Mouse (Mus musculus): ENCODE results near the gene Prdx1. TPM values are rescaled to one million over a fixed set of nuclear protein-coding genes. Genes with fewer than 3 reads are reported as not detected.

Prdx1 gene
- polyA plus RNA-seq, 1 experiment from 2014 or later: 767 TPM

DNA sequence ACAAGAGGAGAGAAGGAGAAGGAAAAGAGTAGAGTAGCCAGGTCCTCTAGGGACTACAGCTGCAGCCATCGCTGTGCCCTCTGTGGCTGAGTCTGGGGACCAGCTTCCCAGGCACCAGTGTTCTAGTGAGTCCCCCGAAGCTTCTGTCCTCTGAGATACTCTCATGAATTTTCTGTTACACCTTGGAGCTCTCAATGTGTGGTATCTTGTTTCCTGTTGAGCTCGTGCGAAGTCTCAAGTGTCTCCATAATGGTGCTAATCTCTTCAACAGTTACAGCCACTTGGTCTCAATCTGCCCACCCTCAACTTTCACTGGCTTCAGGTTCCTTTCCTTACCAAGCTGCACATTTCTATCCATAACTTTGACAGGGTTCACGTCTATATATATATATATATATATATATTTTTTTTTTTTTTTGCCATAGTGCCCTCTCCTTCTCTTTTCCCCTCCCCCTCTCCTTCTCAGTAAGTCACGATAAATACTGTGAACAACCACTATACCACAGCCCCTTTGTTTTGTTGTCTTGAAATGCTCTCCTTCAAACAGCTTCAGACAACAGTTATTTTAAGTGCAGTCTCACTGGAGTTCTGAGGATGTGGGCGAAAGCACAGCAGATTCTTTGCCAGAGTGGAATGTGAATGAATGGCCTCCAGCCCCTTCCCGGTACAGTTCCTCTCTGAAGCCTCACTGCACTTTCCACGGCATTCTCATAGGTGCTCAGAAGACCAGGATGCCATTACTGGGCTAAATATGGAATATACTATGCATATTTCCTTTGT lies 53.8 kb downstream of the Prdx1 start:
- Histone ChIP-seq H3K4me3 (no peak overlapping the region), H3K4me1 (no peaks in the 10 kb centered on the region), H3K9ac (no peak overlapping the region), H3K4me2 (replicated peaks) (no peak overlapping the region), H3K27ac (no peak overlapping the region), H3K27me3 (no peaks in the 10 kb centered on the region), H3K9me3 (replicated peaks) (no peaks in the 10 kb centered on the region; the same call in 1 of the 2 replicates), H3K36me3 (no peaks in the 10 kb centered on the region)
- no peak for ATAC-seq (ENCODE audit: low FRiP score)
- 89% methylated on average over 9 of the region's 9 CpGs for WGBS

DNA sequence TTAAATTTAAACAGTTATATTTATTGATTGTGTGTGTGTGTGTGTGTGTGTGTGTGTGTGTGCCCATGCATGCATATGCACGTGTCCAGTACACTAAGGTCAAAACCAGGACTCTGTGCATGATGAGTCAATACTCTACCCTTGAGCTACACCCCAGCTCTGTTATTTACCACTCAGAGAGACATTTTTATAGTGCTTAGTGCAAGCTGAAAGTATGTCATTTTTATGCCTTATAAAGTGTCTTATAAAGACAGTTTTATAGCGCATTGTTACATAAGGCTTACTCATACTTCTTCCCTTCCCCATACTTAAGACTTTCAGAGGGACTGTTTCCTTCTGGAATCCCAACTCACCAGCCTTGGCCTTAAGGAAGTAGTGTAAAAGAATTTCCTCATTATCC lies 64.4 kb downstream of the Prdx1 start:
- H3K9me3 ChIP-seq (replicated peaks): no peaks in the 10 kb centered on the region
- H3K4me3 ChIP-seq: no peak overlapping the region
- WGBS: 90% methylated on average over 2 of the region's 2 CpGs
- H3K9ac ChIP-seq: no peak overlapping the region
- no peak overlapping the region for H3K4me2 ChIP-seq (replicated peaks)
- H3K36me3 ChIP-seq: no peaks in the 10 kb centered on the region
- ATAC-seq (ENCODE audit: low FRiP score): no peak
- H3K27me3 ChIP-seq: no peaks in the 10 kb centered on the region
- H3K27ac ChIP-seq: no peak overlapping the region
- no peaks in the 10 kb centered on the region for H3K4me1 ChIP-seq

Other genes with a start within 250 kb of the Prdx1 start
- gene Mast2, start 221.4 kb upstream of the Prdx1 start, polyA plus RNA-seq (2016; fragmentation: Nextera tagmentation; extraction: Ambion mirVana): 42.1 and 43.2 TPM in 2 replicates
- gene Ipp, start 178.0 kb upstream of the Prdx1 start, polyA plus RNA-seq (2016; fragmentation: Nextera tagmentation; extraction: Ambion mirVana): 15.4 and 15.6 TPM in 2 replicates
- gene Tmem69, start 129.6 kb upstream of the Prdx1 start, polyA plus RNA-seq (2016; fragmentation: Nextera tagmentation; extraction: Ambion mirVana): 25.2 and 29.0 TPM in 2 replicates
- gene Gpbp1l1, start 127.9 kb upstream of the Prdx1 start, polyA plus RNA-seq (2016; fragmentation: Nextera tagmentation; extraction: Ambion mirVana): 25.4 and 28.8 TPM in 2 replicates
- 3.8 and 4.8 TPM in 2 replicates for gene Ccdc17, start 88.9 kb upstream of the Prdx1 start, polyA plus RNA-seq (2016; fragmentation: Nextera tagmentation; extraction: Ambion mirVana)
- 183 and 186 TPM in 2 replicates for gene Nasp, start 57.6 kb upstream of the Prdx1 start, polyA plus RNA-seq (2016; fragmentation: Nextera tagmentation; extraction: Ambion mirVana)
- gene Akr1a1, start 33.9 kb upstream of the Prdx1 start, polyA plus RNA-seq (2016; fragmentation: Nextera tagmentation; extraction: Ambion mirVana): 566 and 569 TPM in 2 replicates
- 26.0 and 26.2 TPM in 2 replicates for gene Mmachc, start 22.9 kb downstream of the Prdx1 start, polyA plus RNA-seq (2016; fragmentation: Nextera tagmentation; extraction: Ambion mirVana)
- gene Ccdc163, start 23.0 kb downstream of the Prdx1 start, polyA plus RNA-seq (2016; fragmentation: Nextera tagmentation; extraction: Ambion mirVana): 22.4 and 23.6 TPM in 2 replicates
- gene Tesk2, start 35.4 kb downstream of the Prdx1 start, polyA plus RNA-seq (2016; fragmentation: Nextera tagmentation; extraction: Ambion mirVana): 6.9 and 7.4 TPM in 2 replicates
- gene Toe1, start 122.1 kb downstream of the Prdx1 start, polyA plus RNA-seq (2016; fragmentation: Nextera tagmentation; extraction: Ambion mirVana): 32.1 and 32.4 TPM in 2 replicates
- 11.5 and 15.1 TPM in 2 replicates for gene Mutyh, start 122.2 kb downstream of the Prdx1 start, polyA plus RNA-seq (2016; fragmentation: Nextera tagmentation; extraction: Ambion mirVana)
- 1.5 and 1.7 TPM in 2 replicates for gene Hpdl, start 136.2 kb downstream of the Prdx1 start, polyA plus RNA-seq (2016; fragmentation: Nextera tagmentation; extraction: Ambion mirVana)
- gene Zswim5, start 191.8 kb downstream of the Prdx1 start, polyA plus RNA-seq (2016; fragmentation: Nextera tagmentation; extraction: Ambion mirVana): 7.4 and 8.5 TPM in 2 replicates